Mouse (Mus musculus) small intestine, adult 2 months (tissue): Measurements from ENCODE around the gene Yeats4.

Experiments
- CTCF ChIP-seq: fragments of 200-500 bp; IDR thresholded peaks from 2 replicates; pipeline ENCODE4 v1.5.1; 2012; ENCODE audit warnings: low read depth, mild to moderate bottlenecking, control low read depth, inconsistent platforms, low read length, moderate library complexity, mixed read lengths; ENCODE audit not compliant: insufficient replicate concordance, insufficient read length; ENCODE audit errors: extremely low read depth
- POLR2A ChIP-seq: fragments of 200-500 bp; IDR thresholded peaks from 2 replicates; pipeline ENCODE4 v1.6.1; 2012; ENCODE audit warnings: low read depth, mild to moderate bottlenecking, control low read depth, inconsistent platforms, low read length, moderate library complexity

DNA sequence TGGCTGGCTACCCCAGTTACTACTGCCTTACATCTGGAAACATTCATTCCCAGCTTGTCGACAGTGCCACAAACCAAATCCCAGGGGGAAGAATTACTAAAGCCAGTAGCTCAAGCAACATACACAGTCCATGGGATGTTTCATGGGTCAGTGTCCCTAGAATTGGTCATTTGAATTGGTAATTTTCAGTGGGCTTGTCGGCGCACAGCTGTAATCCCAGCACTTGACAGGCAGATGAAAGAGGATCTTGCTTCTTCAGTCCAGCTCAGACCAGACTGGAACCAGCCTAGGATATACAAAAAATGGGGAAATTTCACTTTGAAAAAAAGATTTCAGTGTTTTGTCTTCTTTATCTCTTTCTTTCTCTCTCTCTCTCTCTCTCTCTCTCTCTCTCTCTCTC, 24.6 kb downstream of the Yeats4 start:
- TF ChIP-seq POLR2A (no peak), CTCF (no peak)
